Mouse (Mus musculus): ENCODE data around the gene Col23a1. TPM values are rescaled to one million over a fixed set of nuclear protein-coding genes. Genes with fewer than 3 reads are reported as not detected.
A peak's percentile ranks its signal among the peaks of the same experiment; 100 is the strongest.

Gene Col23a1
- total and polyA plus RNA-seq, 2 experiments from 2014 or later, result 3.2 to 12.6 TPM

- H3K4me1 ChIP-seq (ENCODE audit: insufficient read depth), result no peaks in the 10 kb centered on the region
- no peak overlapping the region for H3K9ac ChIP-seq
- no peaks in the 10 kb centered on the region for H3K27me3 ChIP-seq (ENCODE audit: insufficient read depth, low read length)
- 86% methylated on average over 11 of the region's 11 CpGs for WGBS
- no peaks in the 10 kb centered on the region for H3K36me3 ChIP-seq (ENCODE audit: insufficient read depth)
- no peak overlapping the region for H3K4me2 ChIP-seq (ENCODE audit: low read depth)
- H3K9me3 ChIP-seq (ENCODE audit: low read length), result no peaks in the 10 kb centered on the region
- DNase-seq (no peak), ATAC-seq (no peak)
- no peak overlapping the region for H3K4me3 ChIP-seq (ENCODE audit: low read depth, low read length)
- TF ChIP-seq CTCF (IDR thresholded peaks at IDR 0.05; ENCODE audit: low read depth), result no peak
- H3K27ac ChIP-seq (ENCODE audit: low read depth, low read length), result no peak overlapping the region
Measured at GRCm38 (mm10) chr11:51400356-51400755, 110.6 kb downstream of the Col23a1 start.

GRCm38 (mm10) chr11:51401481-51402128, 111.9 kb downstream of the Col23a1 start:
- Histone ChIP-seq H3K9me3 (ENCODE audit: low read length) (no peaks in the 10 kb centered on the region), H3K27me3 (ENCODE audit: insufficient read depth, low read length) (no peaks in the 10 kb centered on the region), H3K4me2 (ENCODE audit: low read depth) (no peak overlapping the region), H3K36me3 (ENCODE audit: insufficient read depth) (no peaks in the 10 kb centered on the region), H3K4me1 (ENCODE audit: insufficient read depth) (no peaks in the 10 kb centered on the region), H3K9ac (no peak overlapping the region), H3K4me3 (ENCODE audit: low read depth, low read length) (no peak overlapping the region), H3K27ac (ENCODE audit: low read depth, low read length) (no peak overlapping the region)
- DNase-seq (peak; percentile 19), ATAC-seq (peak; percentile 25; the same call in 1 of the 2 replicates)
- TF ChIP-seq CTCF (IDR thresholded peaks at IDR 0.05; ENCODE audit: low read depth), result no peak
- 64% methylated on average over 10 of the region's 10 CpGs for WGBS

GRCm38 (mm10) chr11:51403886-51404285, 114.2 kb downstream of the Col23a1 start:
- Histone ChIP-seq H3K4me3 (ENCODE audit: low read depth, low read length) (no peak overlapping the region), H3K4me2 (ENCODE audit: low read depth) (no peak overlapping the region), H3K27me3 (ENCODE audit: insufficient read depth, low read length) (no peaks in the 10 kb centered on the region), H3K36me3 (ENCODE audit: insufficient read depth) (no peaks in the 10 kb centered on the region), H3K9me3 (ENCODE audit: low read length) (no peaks in the 10 kb centered on the region), H3K9ac (no peak overlapping the region), H3K4me1 (ENCODE audit: insufficient read depth) (no peaks in the 10 kb centered on the region), H3K27ac (ENCODE audit: low read depth, low read length) (no peak overlapping the region)
- 85% methylated on average over 2 of the region's 2 CpGs for WGBS
- ATAC-seq (no peak), DNase-seq (no peak)
- no peak for TF ChIP-seq CTCF (IDR thresholded peaks at IDR 0.05; ENCODE audit: low read depth)

- DNase-seq (no peak), ATAC-seq (no peak)
- Histone ChIP-seq H3K4me1 (ENCODE audit: insufficient read depth) (no peaks in the 10 kb centered on the region), H3K27me3 (ENCODE audit: insufficient read depth, low read length) (no peaks in the 10 kb centered on the region), H3K36me3 (ENCODE audit: insufficient read depth) (no peaks in the 10 kb centered on the region), H3K9ac (no peak overlapping the region), H3K27ac (ENCODE audit: low read depth, low read length) (no peak overlapping the region), H3K4me3 (ENCODE audit: low read depth, low read length) (no peak overlapping the region), H3K9me3 (ENCODE audit: low read length) (no peaks in the 10 kb centered on the region), H3K4me2 (ENCODE audit: low read depth) (no peak overlapping the region)
- no peak for TF ChIP-seq CTCF (IDR thresholded peaks at IDR 0.05; ENCODE audit: low read depth)
- 85% methylated on average over 5 of the region's 5 CpGs for WGBS
Measured at GRCm38 (mm10) chr11:51404865-51405440, 115.2 kb downstream of the Col23a1 start.

- DNase-seq, result no peak
- Histone ChIP-seq H3K4me2 (ENCODE audit: low read depth) (no peak overlapping the region), H3K36me3 (ENCODE audit: insufficient read depth) (no peaks in the 10 kb centered on the region), H3K4me1 (ENCODE audit: insufficient read depth) (no peaks in the 10 kb centered on the region), H3K27ac (ENCODE audit: low read depth, low read length) (no peak overlapping the region), H3K27me3 (ENCODE audit: insufficient read depth, low read length) (no peaks in the 10 kb centered on the region), H3K9me3 (ENCODE audit: low read length) (no peaks in the 10 kb centered on the region), H3K9ac (no peak overlapping the region), H3K4me3 (ENCODE audit: low read depth, low read length) (no peak overlapping the region)
- peak; percentile 34 for ATAC-seq
- TF ChIP-seq CTCF (IDR thresholded peaks at IDR 0.05; ENCODE audit: low read depth), result no peak
- WGBS, result 32% methylated on average over 8 of the region's 8 CpGs
Measured at GRCm38 (mm10) chr11:51406531-51406930, 116.8 kb downstream of the Col23a1 start.

- Histone ChIP-seq H3K4me2 (ENCODE audit: low read depth) (no peak overlapping the region), H3K27me3 (ENCODE audit: insufficient read depth, low read length) (no peaks in the 10 kb centered on the region), H3K36me3 (ENCODE audit: insufficient read depth) (no peaks in the 10 kb centered on the region), H3K9me3 (ENCODE audit: low read length) (no peaks in the 10 kb centered on the region), H3K4me1 (ENCODE audit: insufficient read depth) (no peaks in the 10 kb centered on the region), H3K9ac (no peak overlapping the region), H3K4me3 (ENCODE audit: low read depth, low read length) (no peak overlapping the region), H3K27ac (ENCODE audit: low read depth, low read length) (no peak overlapping the region)
- no peak for TF ChIP-seq CTCF (IDR thresholded peaks at IDR 0.05; ENCODE audit: low read depth)
- ATAC-seq (no peak), DNase-seq (no peak)
- 82% methylated on average over 8 of the region's 8 CpGs for WGBS
Measured at GRCm38 (mm10) chr11:51407351-51407750, 117.6 kb downstream of the Col23a1 start.

- no peak for ATAC-seq
Measured at GRCm38 (mm10) chr11:51410771-51411170, 121.1 kb downstream of the Col23a1 start.

More at GRCm38 (mm10) chr11:51410771-51411170, 121.1 kb downstream of the Col23a1 start:
- Histone ChIP-seq H3K4me1 (ENCODE audit: insufficient read depth) (no peaks in the 10 kb centered on the region), H3K9me3 (ENCODE audit: low read length) (no peaks in the 10 kb centered on the region), H3K4me3 (ENCODE audit: low read depth, low read length) (no peak overlapping the region), H3K27me3 (ENCODE audit: insufficient read depth, low read length) (no peaks in the 10 kb centered on the region), H3K9ac (no peak overlapping the region), H3K27ac (ENCODE audit: low read depth, low read length) (no peak overlapping the region), H3K4me2 (ENCODE audit: low read depth) (no peak overlapping the region), H3K36me3 (ENCODE audit: insufficient read depth) (no peaks in the 10 kb centered on the region)
- 74% methylated on average over 12 of the region's 12 CpGs for WGBS
- no peak for TF ChIP-seq CTCF (IDR thresholded peaks at IDR 0.05; ENCODE audit: low read depth)
- DNase-seq, result no peak

Data from forebrain, postnatal 0 days (tissue).